Mouse (Mus musculus): ENCODE data around the gene Dpyd.

Dpyd gene

GRCm38 (mm10) chr3:119095223-119095886 lies 533.4 kb downstream of the Dpyd start:
- DNase-seq: no peak

- no peak for DNase-seq
Observed at GRCm38 (mm10) chr3:119126003-119126402, 564.1 kb downstream of the Dpyd start.

- no peak for DNase-seq
Observed at GRCm38 (mm10) chr3:119128076-119128475, 566.1 kb downstream of the Dpyd start.

GRCm38 (mm10) chr3:119143034-119143433 lies 581.1 kb downstream of the Dpyd start:
- DNase-seq: no peak

- DNase-seq: no peak
Observed at GRCm38 (mm10) chr3:119144788-119145187, 582.9 kb downstream of the Dpyd start.

- DNase-seq: no peak
Observed at GRCm38 (mm10) chr3:119154604-119155444, 592.9 kb downstream of the Dpyd start.

GRCm38 (mm10) chr3:119158670-119159069 lies 596.7 kb downstream of the Dpyd start:
- DNase-seq: no peak

- DNase-seq: no peak
Observed at GRCm38 (mm10) chr3:119165691-119166090, 603.8 kb downstream of the Dpyd start.

- no peak for DNase-seq
Observed at GRCm38 (mm10) chr3:119168166-119168565, 606.2 kb downstream of the Dpyd start.

- DNase-seq: no peak
Observed at GRCm38 (mm10) chr3:119168661-119169060, 606.7 kb downstream of the Dpyd start.

- no peak for DNase-seq
Observed at GRCm38 (mm10) chr3:119183261-119183660, 621.3 kb downstream of the Dpyd start.

- DNase-seq: no peak
Observed at GRCm38 (mm10) chr3:119194071-119194470, 632.1 kb downstream of the Dpyd start.

- DNase-seq: no peak
Observed at GRCm38 (mm10) chr3:119195613-119196012, 633.7 kb downstream of the Dpyd start.

GRCm38 (mm10) chr3:119220763-119221412 lies 659.0 kb downstream of the Dpyd start:
- DNase-seq: no peak

- DNase-seq: no peak
Observed at GRCm38 (mm10) chr3:119243181-119243580, 681.3 kb downstream of the Dpyd start.

- DNase-seq: peak; percentile 4
Observed at GRCm38 (mm10) chr3:119256516-119256915, 694.6 kb downstream of the Dpyd start.

- DNase-seq: no peak
Observed at GRCm38 (mm10) chr3:119275241-119275640, 713.3 kb downstream of the Dpyd start.

GRCm38 (mm10) chr3:119280671-119281070 lies 718.7 kb downstream of the Dpyd start:
- no peak for DNase-seq

GRCm38 (mm10) chr3:119314693-119315092 lies 752.8 kb downstream of the Dpyd start:
- DNase-seq: no peak

- no peak for DNase-seq
Observed at GRCm38 (mm10) chr3:119329063-119329462, 767.1 kb downstream of the Dpyd start.

- DNase-seq: no peak
Observed at GRCm38 (mm10) chr3:119333335-119334305, 771.7 kb downstream of the Dpyd start.
